Mouse (Mus musculus) 416B (cell line): ENCODE results near the gene Dtd1.

Experiments used
- DNase-seq: peaks from one replicate; pipeline ENCODE4 v3.0.0; 2011; ENCODE audit warnings: low read depth

The Dtd1 gene

DNA sequence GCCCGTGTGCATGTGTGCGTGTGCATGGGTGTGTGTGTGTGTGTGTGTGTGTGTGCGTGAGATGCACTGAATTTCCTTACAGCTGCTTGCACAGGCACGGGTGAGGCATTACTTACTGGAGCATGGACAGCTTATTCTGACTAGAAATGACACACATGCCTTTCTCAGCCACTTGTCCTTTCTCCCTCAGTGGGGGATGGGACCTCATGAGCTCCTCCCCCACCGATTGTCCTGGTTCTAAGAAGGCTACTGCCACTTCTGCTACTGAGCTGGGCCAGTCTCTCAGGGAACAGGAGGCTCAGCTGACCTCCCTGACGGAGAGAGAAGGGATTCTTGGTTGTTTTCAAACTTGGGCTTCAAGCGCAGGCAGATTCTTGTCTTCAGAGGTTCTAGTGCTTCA is 40.4 kb downstream of the Dtd1 start:
- no peak for DNase-seq

DNA sequence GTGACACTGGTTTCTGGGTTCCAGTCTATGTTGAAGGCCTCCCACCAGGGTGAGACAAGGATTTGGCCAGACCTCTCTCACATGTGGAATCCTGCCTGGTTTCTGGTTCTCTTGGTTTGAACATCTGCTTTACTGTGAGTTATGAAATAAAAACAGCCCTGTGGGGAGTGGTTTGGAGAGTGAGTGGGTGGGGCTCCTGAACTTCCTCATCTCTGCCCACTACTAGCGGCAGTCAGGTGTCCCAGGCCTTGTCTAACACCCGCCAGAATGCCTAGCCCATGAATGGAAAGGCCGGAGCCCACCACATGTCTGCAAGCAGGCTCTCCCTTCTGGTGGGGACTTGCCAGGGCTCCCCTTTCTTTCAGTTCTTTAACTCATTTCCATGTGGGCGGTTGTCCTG is 42.3 kb downstream of the Dtd1 start:
- DNase-seq, result peak; percentile 57

DNA sequence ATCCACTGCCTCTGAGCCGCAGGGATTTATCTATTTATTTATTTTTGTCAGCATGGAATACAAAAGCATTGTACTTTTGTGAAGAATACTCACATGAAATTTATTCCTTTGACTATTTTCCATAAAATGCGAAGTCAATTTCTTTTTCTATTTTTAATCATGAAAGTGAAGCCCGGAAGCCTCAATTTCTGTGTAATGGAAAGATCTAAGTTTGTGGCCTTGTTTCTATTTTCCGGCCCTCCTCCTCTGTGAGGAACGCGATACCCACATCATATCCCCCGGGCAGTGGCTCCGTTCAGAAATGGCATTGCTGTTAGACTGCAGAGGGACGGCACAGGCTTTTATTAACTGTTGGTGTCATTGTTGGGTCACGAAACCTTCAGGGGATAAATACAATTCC is 46.7 kb downstream of the Dtd1 start:
- no peak for DNase-seq

DNA sequence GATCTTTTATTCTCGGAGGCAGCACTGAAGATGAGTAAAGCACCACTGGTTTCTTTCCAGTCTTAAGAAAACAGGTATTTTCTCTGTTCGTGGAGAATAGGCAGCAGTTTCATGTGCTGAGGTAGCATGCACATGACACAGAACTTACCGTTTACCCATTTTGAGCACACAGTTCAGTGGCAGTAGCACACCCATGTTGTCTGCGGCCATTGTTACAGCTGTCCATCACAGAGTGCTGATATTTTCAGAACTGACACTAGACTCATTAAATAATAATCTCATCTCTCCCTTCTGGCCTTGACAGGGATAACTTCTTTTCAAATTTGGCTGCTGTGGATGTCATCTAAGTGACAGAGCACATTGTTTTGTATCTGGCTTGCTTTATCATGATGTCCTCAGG is 47.5 kb downstream of the Dtd1 start:
- no peak for DNase-seq

DNA sequence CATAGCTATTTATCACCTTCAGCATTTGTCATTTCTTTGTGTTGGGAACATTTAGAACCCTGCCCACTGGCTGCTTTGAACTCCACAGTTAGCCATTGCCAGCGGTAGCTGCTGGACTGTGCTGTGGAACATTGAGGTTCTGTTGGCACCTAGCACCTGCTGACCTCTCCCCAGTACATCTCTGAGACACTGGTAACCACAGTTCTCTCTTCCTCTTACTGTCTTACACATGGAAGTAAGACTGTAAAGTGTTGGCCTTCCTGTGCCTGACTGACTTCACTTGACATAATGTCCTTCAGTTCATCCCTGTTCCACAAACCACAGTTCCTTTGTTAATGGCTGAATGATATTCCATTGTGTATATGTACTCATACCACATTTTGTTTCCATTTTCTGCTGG is 50.3 kb downstream of the Dtd1 start:
- DNase-seq, result no peak

DNA sequence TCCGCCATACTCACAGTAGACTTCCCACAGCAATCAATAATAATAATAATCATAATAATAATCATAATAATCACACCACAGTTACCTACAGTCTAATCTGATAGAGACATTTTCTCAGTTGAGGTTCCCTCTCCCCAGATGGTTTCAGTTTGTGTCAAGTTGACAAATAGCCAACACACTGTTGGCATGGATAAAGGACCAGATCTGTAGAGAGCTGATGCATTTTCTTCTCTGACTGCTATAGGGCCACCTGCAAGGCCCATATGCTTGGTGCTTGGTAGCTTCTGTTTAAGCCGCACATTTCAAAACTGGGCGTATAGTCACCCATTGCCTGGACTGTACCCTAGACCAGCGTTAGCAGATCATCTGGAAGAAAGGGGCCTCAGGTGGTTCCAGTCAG is 53.1 kb downstream of the Dtd1 start:
- no peak for DNase-seq

DNA sequence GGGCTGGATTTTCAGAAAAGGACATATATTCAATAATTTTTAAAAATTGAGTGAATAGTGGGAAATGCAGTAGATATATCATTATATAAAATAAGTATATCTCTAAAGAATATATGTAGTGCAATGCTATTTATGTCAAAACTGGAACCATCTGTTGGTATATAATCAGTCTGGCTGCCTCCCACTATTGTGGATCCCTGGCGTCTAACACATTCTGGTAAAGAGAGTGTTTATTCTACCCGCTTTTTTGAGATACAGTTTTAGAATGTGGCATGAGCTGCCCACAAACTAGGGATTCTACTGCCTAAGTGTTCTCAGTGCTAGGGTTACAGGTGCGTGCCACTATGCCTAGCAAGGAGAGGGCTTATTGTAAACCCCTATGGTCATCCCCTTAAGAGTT is 55.6 kb downstream of the Dtd1 start:
- no peak for DNase-seq

DNA sequence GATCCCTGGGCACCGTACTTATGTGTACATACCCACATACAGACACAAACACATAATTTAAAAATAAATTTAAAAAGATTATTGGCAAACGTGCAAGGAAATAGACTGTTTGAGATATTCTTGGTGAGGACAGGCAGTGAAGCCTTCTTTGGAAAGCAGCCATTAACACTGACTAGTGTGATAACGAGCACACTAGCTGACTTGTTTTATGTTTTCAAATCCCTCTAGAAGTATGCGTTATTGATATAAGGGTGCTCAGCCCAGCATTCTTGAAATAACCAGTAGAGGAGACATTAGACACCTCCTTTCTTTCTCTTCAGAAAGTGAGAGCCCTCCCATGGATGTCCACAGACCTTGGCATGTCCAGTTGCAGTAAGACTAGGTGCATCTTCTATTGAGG is 68.8 kb downstream of the Dtd1 start:
- no peak for DNase-seq

DNA sequence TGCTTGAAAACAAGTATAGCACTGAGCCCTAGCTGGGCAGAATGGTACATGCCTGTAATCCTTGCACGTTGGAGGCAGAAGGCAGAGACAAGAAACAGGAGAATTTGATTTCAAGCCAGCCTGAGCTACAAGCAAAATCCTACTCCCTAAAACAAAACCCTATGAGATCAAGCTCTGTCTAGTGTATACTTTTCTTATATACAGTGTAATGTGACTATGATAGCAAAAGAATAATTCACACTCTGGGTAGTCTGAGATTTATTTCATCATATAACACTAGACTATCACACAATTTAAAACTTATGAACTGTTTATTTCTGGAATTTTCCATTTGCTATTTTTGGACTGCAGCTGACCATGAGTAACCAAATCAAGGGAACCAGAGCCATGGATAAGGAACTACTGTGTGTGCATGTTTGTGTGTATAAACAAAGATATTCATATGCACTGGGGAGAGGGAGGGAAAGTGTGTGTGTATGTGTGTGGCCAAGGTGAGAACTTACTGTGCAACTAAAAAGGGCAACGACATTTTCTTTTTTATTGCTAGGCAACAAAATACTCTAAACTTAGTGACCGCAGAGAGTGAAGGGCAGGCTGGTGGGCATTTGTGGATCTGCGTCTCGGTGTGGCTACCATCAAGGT is 70.7 kb downstream of the Dtd1 start:
- no peak for DNase-seq

DNA sequence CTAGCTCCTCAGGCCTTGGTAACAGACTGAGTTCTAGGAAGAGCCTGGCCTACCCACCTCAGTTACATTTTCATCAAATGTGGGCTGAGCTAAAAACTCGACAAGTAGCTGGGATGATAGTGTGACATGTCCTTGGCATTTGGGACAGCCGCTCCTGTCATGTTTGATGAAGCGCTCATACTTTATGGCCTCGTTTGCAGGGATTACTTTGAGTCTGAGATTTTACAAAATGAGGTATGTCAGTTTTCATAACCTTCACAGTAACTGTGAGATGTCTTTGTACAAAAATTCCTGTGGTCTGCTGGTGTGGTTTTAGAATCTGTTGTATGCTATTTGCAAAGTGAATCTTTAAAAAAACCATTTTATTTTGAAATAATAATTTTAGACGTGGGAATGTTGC is 72.7 kb downstream of the Dtd1 start:
- DNase-seq, result no peak

DNA sequence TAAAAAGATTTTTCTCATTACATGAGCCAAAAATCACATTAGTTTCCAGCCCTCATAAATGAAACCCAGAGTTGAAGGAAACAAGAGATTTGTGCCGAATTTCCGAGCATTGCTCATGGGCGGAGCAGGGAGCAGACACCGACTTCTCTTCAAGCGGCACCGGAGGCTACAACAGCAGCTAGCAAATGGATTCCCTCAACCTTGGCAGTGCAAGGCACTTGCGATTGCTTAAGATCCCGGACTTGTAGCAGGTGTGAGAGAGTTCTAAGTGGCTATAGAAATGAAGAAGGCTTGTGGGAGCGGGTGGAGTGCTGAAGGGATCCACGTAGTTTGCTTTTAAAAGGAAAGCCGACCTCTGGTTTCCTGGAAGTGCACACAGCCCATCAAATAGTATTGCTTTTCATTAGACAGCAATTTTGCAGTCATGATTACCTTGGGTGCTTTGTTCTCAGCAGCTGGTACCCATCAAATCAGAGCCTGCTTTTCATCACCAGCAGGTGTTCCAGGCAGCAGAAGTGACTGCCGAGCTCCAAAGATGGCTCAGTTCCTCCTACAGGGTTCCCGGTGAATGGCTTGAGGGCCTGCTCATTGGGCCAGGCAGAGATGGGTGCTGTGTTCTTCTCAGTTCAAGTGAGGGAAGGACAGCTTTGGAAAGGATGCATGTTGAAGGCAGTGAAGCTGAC is 77.0 kb downstream of the Dtd1 start:
- no peak for DNase-seq

DNA sequence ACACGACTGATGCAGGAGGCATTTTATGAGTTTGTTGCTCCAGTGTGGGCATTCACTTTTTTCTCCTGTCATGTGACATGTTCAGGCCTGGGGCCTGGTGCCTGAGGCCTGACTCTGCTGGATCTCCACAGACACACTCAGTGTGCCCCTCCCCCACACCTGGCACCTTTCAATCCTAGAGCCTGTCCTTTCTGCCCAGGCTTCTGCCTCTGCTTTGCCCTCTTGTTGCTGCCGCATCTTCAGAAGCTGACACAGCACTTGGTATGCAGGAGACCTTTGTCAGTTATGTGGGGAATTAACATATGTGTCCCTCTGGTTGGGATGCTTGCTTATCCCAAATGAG is 77.5 kb downstream of the Dtd1 start:
- no peak for DNase-seq

DNA sequence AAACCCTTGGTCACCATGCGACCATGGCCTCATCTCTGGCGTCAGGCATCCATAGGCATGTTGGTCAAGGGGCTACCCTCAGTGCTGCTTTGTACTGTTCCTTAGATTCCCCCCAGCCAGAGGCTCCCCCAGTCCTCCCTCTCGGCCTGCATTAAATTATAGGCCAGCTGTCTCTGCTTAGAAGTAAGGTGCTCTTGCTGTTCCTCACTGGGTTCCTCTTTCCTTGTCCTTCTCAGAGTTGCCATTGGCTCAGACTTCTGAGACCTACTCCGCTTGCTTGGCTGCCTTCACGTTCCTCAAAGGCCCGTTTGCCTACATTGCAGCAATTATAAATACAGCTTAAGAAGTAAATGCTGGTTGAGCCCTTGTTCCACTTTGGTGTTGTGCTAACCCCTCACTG is 79.1 kb downstream of the Dtd1 start:
- DNase-seq, result no peak

DNA sequence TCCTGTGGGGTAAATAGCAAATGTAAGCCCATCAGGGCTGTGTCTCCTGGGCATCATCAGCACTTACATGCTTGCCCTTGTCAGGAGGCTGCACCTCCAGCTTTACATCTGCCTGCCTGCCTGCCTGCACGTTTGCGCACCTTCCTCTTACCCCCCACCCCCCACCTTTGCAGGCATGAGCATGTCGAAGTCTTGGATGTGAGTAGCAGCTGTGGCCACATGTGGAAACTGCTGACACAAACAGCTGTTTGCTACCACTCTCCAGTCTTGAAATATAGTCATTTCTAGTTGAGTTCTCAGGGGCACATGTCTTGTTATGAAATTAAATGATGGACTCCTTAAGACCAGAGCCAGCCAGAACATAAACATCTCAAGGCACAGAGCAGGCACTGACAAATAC is 79.7 kb downstream of the Dtd1 start:
- DNase-seq, result no peak

DNA sequence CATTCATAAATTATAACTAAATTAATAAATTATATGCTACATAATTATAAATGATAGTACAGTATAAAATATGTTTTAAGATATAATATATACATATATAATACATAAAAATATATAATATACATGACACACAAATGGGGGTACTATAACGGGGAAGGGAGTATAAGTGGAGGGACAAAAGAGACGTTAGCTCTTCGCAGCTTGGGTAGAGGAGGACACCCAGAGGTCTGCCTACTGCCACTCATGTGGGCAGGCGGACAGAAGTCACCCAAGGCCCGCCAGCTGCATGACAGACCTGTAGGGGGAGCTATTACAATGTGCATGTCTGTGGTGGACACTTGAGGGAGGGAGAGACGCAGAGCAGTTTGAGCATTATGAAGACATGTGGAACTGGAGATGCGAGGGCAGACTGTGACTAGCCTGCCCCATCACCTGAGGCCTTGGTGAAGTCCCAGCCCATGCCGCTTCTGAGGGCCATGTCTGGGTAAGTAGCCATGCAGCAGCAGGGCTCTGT is 92.6 kb downstream of the Dtd1 start:
- peak; percentile 52 for DNase-seq

DNA sequence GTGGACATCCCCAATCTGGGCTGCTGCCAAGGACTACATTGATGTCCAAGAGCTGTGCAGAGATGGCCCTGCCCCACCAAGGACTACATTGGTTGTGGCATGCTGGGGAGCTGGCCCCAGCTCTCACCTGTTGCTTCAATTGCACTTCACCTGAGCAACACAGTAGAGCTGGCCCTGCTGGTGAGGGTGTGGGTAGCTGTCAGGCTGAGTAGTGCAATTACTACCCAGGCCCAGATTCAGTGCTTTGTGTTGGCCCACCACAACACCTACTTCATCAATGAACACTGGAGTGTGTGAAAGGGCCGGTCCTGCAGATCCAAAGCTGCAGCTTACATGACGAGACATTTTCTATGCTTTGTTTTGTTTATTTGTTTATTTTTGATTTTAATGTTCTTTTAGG is 93.1 kb downstream of the Dtd1 start:
- DNase-seq, result no peak

DNA sequence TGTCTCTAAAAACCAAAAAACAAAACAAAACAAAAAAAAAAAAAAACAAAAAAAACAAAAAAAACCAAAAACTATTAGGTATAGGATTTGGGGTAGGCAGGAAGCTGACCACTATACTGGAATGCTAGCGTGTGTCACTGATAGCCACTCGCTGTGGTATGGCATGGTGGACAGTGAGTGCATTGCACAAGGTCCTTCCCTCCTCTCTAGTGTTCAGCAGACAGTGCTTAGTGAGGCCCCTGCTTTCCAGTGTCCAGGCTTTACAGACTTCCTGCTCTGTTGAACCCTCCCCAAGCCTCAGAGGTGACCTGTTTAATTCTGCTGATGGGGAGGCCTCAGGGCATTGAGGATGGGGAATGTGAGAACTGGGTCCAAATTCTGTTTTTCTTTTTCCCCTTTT is 95.2 kb downstream of the Dtd1 start:
- DNase-seq, result peak; percentile 12

DNA sequence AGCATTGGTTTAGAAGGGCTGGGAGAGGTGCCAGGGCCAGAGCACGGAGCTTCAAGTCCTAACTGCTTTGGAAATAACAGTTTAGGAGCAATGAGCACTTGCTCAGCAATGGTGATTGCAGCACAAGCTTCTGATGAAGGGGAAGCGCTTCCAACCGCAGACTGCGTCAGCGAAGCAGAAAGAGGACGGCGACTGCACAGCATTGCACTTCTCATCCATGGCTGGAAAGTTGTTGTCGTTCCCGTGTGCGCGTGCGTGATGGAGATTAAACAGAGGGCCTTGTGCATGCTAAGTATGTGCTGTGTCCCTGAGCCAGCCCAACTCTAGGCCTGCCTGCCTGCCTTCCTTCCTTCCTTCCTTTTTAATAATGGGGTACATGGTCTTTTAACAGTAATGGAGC is 98.3 kb downstream of the Dtd1 start:
- no peak for DNase-seq

DNA sequence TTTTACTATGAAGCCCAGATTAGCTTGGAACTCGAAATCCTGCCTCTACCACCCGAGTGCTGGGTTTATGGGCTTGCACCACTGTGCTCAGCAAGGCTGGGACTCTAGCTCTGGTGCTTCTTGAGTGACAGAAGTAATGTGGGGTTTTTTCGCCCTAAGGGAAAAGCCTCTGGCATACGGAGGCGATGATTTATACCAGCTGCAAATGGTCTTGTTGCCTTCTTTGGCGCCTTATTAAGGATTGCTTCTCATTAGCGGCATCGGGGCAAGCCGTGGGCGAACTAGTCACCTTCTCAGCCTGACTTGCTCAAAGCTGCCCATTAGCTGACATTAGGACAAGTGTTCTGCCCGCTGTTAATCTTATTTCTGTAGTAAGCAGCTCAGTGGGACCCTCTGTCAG is 100.9 kb downstream of the Dtd1 start:
- DNase-seq, result no peak

DNA sequence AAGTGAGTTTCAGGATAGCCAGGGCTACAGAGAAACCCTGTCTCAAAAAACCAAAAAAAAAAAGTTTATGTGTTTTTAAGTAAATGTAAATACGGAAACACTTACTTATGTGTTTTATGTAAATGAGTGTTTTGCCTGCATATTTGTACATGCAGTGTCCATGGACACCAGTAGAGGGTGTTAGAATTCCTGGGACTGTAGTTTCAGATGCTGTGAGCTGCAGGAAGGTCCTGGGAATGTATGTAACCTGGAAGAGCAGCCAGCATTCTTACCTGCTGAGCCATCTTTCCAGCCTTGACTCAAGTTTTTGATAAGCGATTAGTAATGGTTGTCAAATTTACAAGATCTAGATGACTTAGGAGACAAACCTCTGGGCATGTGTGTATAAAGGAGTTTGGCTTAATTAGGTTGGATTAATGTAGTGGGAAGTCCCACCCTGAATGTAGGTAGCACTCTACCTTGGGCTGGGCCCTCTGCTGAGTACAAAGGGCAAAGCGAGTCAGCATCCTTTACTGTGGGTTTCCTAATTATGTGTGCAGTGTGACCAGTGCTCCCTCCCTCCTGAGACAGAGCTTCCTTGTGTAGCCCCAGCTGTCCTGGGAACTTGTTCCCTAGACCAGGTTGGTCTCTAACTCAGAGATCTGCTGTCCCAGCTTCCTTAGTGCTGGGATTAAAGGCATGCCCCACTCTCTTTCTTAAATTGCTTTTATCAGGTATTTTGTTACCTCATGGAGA is 101.9 kb downstream of the Dtd1 start:
- DNase-seq, result peak; percentile 13

DNA sequence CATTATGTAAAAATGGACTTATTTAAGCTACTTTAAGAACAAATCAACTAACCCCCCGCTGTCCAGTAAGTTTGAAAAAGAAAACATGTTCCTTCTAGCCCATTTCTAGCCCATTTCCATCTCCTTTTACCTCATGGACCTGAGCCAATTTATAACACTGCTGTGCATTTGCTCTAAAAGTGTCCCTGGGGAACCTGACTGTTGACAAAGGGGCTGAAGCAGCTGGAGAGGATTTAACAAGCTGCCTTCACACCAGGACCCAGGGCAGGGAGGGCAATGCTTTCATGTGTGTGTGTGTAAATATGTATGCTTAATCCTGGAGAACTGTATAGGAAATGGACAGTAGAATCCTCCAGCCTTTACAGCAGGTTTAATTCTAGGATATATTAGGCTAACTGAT is 109.6 kb downstream of the Dtd1 start:
- DNase-seq, result no peak

DNA sequence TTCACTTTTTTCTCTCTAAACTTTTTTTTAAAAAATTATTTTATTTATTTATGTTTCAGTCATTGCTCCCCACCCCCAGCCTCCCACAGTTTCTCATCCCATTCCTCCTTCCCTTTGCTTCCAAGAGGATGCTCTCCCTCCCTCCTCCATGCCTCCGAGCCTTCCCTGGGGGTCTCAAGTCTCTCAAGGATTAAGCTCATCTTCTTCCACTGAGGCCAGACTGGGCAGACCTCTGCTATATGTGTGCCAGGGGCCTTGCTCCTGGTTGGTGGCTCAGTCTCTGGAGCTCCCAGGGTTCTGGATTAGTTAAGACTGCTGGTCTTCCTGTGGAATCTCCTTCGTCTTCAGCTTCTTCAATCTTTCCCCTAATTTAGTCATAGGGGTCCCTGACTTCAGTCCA is 110.0 kb downstream of the Dtd1 start:
- DNase-seq, result no peak

DNA sequence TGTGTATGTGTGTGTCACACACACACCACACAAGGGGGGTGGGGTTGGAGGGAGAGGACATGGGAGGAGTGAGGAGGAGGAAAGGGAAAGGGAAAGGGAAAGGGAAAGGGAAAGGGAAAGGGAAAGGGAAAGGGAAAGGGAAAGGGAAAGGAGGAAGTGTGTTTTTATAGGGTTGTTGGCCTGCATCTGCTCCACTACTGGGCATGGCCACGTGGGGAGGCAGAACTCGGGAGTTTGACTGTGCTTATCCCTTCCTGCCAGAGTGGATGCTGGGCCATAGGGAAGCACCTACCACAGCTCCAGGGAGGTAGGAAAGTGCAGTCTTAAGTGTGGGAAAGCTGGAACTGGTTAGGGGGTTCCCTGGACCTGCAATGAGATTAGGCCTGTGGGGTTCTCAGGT is 114.9 kb downstream of the Dtd1 start:
- no peak for DNase-seq
